Mouse (Mus musculus): ENCODE data around the gene Gm21887. TPM values are rescaled to one million over a fixed set of nuclear protein-coding genes. Genes with fewer than 3 reads are reported as not detected.
"Not testable (repeated sequence)": the region's sequence is repeated elsewhere in the genome, so short reads cannot be mapped to it uniquely, and the experiment has no call there.

Gene Gm21887
- polyA plus RNA-seq, 1 experiment from 2014 or later: 95.3 TPM

GRCm38 (mm10) chrX:170018571-170019218, 9.2 kb downstream of the Gm21887 start:
- DNase-seq; H3K4me1 ChIP-seq (replicated peaks); H3K4me2 ChIP-seq; H3K4me3 ChIP-seq (replicated peaks); H3K27ac ChIP-seq; H3K9ac ChIP-seq; H3K27me3 ChIP-seq: not testable (repeated sequence)
- 82% methylated on average over 66 of the region's 66 CpGs for WGBS (ENCODE audit: insufficient replicate concordance)
- peaks cover 56% of the 10 kb centered on the region for H3K36me3 ChIP-seq
- peak; percentile 70 for ATAC-seq (ENCODE audit: low read depth)
- peaks cover 43% of the 10 kb centered on the region for H3K9me3 ChIP-seq (replicated peaks)

- not testable (repeated sequence) for DNase-seq; H3K27me3 ChIP-seq; H3K4me2 ChIP-seq; H3K9ac ChIP-seq; H3K4me1 ChIP-seq (replicated peaks); H3K4me3 ChIP-seq (replicated peaks); H3K27ac ChIP-seq
- 79% methylated on average over 30 of the region's 30 CpGs for WGBS (ENCODE audit: insufficient replicate concordance)
- Histone ChIP-seq H3K9me3 (replicated peaks) (peaks cover 40% of the 10 kb centered on the region), H3K36me3 (peaks cover 53% of the 10 kb centered on the region)
- ATAC-seq (ENCODE audit: low read depth): peak; percentile 47
Measured at GRCm38 (mm10) chrX:170019219-170019953, 9.9 kb downstream of the Gm21887 start.

GRCm38 (mm10) chrX:170019954-170020689, 10.7 kb downstream of the Gm21887 start:
- Histone ChIP-seq H3K9me3 (replicated peaks) (peaks cover 40% of the 10 kb centered on the region), H3K36me3 (peaks cover 53% of the 10 kb centered on the region)
- not testable (repeated sequence) for H3K4me1 ChIP-seq (replicated peaks); H3K27me3 ChIP-seq; H3K4me3 ChIP-seq (replicated peaks); H3K9ac ChIP-seq; H3K4me2 ChIP-seq; H3K27ac ChIP-seq; ATAC-seq (ENCODE audit: low read depth)
- peak; percentile 61 for DNase-seq
- WGBS (ENCODE audit: insufficient replicate concordance): 53% methylated on average over 14 of the region's 14 CpGs

- not testable (repeated sequence) for DNase-seq; H3K4me2 ChIP-seq; H3K9ac ChIP-seq; H3K4me3 ChIP-seq (replicated peaks); H3K4me1 ChIP-seq (replicated peaks); ATAC-seq (ENCODE audit: low read depth); H3K27ac ChIP-seq; H3K27me3 ChIP-seq
- H3K9me3 ChIP-seq (replicated peaks): peaks cover 40% of the 10 kb centered on the region
- WGBS (ENCODE audit: insufficient replicate concordance): 46% methylated on average over 9 of the region's 9 CpGs
- peaks cover 53% of the 10 kb centered on the region for H3K36me3 ChIP-seq
Measured at GRCm38 (mm10) chrX:170020690-170021050, 11.2 kb downstream of the Gm21887 start.

- H3K4me3 ChIP-seq (replicated peaks); H3K27me3 ChIP-seq; ATAC-seq (ENCODE audit: low read depth); H3K4me1 ChIP-seq (replicated peaks); DNase-seq; H3K27ac ChIP-seq; H3K4me2 ChIP-seq; H3K9ac ChIP-seq: not testable (repeated sequence)
- Histone ChIP-seq H3K36me3 (peaks cover 52% of the 10 kb centered on the region), H3K9me3 (replicated peaks) (peaks cover 40% of the 10 kb centered on the region)
- WGBS (ENCODE audit: insufficient replicate concordance): 69% methylated on average over 12 of the region's 12 CpGs
Measured at GRCm38 (mm10) chrX:170021205-170021604, 11.7 kb downstream of the Gm21887 start.

- not testable (repeated sequence) for DNase-seq
- WGBS (ENCODE audit: insufficient replicate concordance): 47% methylated on average over 15 of the region's 15 CpGs
Measured at GRCm38 (mm10) chrX:170021750-170022461, 12.4 kb downstream of the Gm21887 start.

More at GRCm38 (mm10) chrX:170021750-170022461, 12.4 kb downstream of the Gm21887 start:
- not testable (repeated sequence) for H3K4me2 ChIP-seq; H3K4me3 ChIP-seq (replicated peaks); H3K9ac ChIP-seq; ATAC-seq (ENCODE audit: low read depth); H3K4me1 ChIP-seq (replicated peaks); H3K27me3 ChIP-seq; H3K27ac ChIP-seq
- Histone ChIP-seq H3K36me3 (peaks cover 48% of the 10 kb centered on the region), H3K9me3 (replicated peaks) (peaks cover 40% of the 10 kb centered on the region)

Other genes starting within 250 kb of the Gm21887 start
- not detected in 2 replicates for gene 4933400A11Rik, start 230.0 kb upstream of the Gm21887 start, polyA plus RNA-seq (2015; fragmentation: Nextera tagmentation; extraction: Ambion mirVana)

Data from liver, embryonic 13.5 days (tissue).